Mouse (Mus musculus) midbrain, embryonic 14.5 days (tissue): ENCODE measurements at regions not wholly inside any gene's neighbourhood (a gene's known extent, or its start where the extent isn't known, plus 50 kb on each side); places are given as distances from the start of the nearest gene placed in this dataset.

ENCODE experiments used
- ATAC-seq: fragments of 200-750 bp; cut with Nextera tagmentation; 2 replicates; pipeline ENCODE4 v1.8.0; 2017; ENCODE audit warnings: moderate number of reproducible peaks, moderate library complexity; ENCODE audit not compliant: low FRiP score, low TSS enrichment
- DNase-seq: peaks from one replicate; pipeline ENCODE4 v3.0.0-alpha.2; 2015
- H3K27ac ChIP-seq: fragments of 300-500 bp; sonication (generic); replicated peaks from 2 replicates; pipeline ENCODE4 v1.5.1; 2014; ENCODE audit warnings: mild to moderate bottlenecking, low read depth, low read length, moderate library complexity
- H3K27me3 ChIP-seq: fragments of 300-500 bp; sonication (generic); 2 replicates; pipeline ENCODE4 v1.6.1; 2014; ENCODE audit warnings: low read length, control low read depth, mixed read lengths; ENCODE audit not compliant: control insufficient read depth, insufficient read depth
- H3K36me3 ChIP-seq: fragments of 300-500 bp; sonication (generic); 2 replicates; pipeline ENCODE4 v1.6.1; 2014; ENCODE audit warnings: low read length, control low read depth; ENCODE audit not compliant: control insufficient read depth, insufficient read depth
- H3K4me1 ChIP-seq: fragments of 300-500 bp; sonication (generic); 2 replicates; pipeline ENCODE4 v1.6.1; 2014; ENCODE audit warnings: mild to moderate bottlenecking, antibody characterized with exemption, low read length, control low read depth; ENCODE audit not compliant: control insufficient read depth, insufficient read depth
- H3K4me2 ChIP-seq: fragments of 300-500 bp; sonication (generic); 2 replicates; pipeline ENCODE4 v1.6.1; 2014; ENCODE audit warnings: mild to moderate bottlenecking, low read length, moderate library complexity
- H3K4me3 ChIP-seq: fragments of 300-500 bp; sonication (generic); replicated peaks from 2 replicates; pipeline ENCODE4 v1.5.1; 2014; ENCODE audit warnings: low read depth, low read length
- H3K9ac ChIP-seq: fragments of 300-500 bp; sonication (generic); replicated peaks from 2 replicates; pipeline ENCODE4 v1.6.1; 2014; ENCODE audit warnings: mild to moderate bottlenecking, low read length, moderate library complexity
- H3K9me3 ChIP-seq: fragments of 300-500 bp; sonication (generic); 2 replicates; pipeline ENCODE4 v1.6.1; 2016; ENCODE audit warnings: low read length, control low read depth, mixed read lengths; ENCODE audit not compliant: control insufficient read depth
- WGBS: fragments of 180-500 bp; shearing (Covaris S2); extraction: QIAGEN DNeasy Blood & Tissue Kit; methylation state at CpG from one replicate; pipeline ENCODE4 v1.1.7; 2014; 5-methylcytosine and 5-hydroxymethylcytosine counted together

DNA sequence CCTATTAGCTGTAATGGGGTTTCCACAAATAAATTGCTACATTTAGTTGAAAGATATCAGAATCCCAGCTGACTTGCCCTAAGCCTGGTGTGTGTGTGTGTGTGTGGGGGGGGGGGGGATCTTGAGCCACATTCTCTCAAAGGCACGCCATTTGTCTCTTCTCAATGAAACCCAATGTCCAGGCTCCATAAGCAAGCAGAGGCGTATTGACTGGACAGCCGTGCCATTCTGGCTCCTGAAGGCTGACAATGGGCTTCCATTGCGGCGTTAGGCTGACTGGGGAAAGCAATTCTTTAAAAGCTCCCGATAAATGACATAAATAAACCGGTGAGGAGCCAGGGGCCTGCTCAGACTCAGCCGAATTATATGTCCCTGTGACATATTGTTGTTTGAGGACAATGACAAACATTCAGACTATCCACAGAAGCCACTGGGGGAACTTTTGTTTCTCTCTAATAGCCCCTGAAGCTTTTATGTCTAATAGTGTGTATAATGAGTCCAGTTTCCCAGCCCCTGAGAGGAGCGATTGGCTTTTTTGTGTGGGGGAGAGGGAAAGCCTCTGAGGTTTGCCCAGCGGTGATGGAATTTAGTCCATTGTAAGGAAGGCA lies 240.6 kb upstream of the Mphosph6 start:
- H3K36me3 ChIP-seq = no peaks in the 10 kb centered on the region
- H3K27ac ChIP-seq = no peak overlapping the region
- 17% methylated on average over 10 of the region's 10 CpGs for WGBS
- no peak overlapping the region for H3K4me3 ChIP-seq
- H3K4me2 ChIP-seq = no peak overlapping the region
- H3K9me3 ChIP-seq = no peaks in the 10 kb centered on the region
- H3K27me3 ChIP-seq = no peaks in the 10 kb centered on the region
- DNase-seq = no peak
- ATAC-seq = no peak
- H3K4me1 ChIP-seq = no peaks in the 10 kb centered on the region
- no peak overlapping the region for H3K9ac ChIP-seq

DNA sequence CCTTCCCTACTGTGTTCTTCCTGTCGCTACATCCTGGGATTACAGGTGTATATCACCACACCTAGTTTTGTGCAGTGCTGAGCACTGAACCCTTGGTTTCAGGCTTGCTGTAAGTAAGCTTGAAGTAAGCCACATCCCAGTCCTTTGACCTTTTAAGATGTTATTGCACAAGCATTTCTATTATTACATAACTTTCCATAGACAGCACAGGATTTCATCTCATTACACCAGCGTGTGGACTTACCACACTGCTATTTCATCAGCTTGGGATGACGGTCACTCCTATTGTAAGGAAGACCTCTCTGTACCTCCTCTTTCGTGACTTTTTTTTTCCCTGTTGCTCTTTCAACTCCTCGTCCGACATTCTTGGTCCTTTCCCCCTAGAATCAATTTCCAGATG lies 239.5 kb upstream of the Mphosph6 start:
- Histone ChIP-seq H3K27me3 (no peaks in the 10 kb centered on the region), H3K36me3 (no peaks in the 10 kb centered on the region), H3K4me1 (no peaks in the 10 kb centered on the region), H3K4me2 (no peak overlapping the region), H3K9ac (no peak overlapping the region), H3K9me3 (no peaks in the 10 kb centered on the region), H3K4me3 (no peak overlapping the region), H3K27ac (no peak overlapping the region)
- 66% methylated on average over 6 of the region's 6 CpGs for WGBS
- DNase-seq = no peak
- ATAC-seq = no peak

DNA sequence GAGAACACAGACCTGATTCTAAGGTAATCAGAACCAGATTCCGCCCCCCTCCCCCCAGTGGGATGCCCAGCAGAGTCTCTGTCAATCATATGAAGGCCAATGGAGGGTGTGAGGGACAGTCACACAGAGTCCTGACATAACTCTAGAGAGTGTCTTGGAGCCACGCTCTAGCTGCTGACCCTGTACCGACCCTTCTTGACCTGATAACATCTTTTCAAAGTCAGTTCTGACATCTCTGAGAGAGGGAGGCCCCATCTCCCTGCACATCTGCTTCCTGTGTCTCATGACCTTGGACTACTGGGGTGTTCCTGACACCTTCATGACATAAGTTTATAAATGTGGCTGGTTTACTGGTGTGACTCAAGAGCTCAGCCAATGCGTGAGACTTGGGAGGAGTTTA lies 236.1 kb upstream of the Mphosph6 start:
- Histone ChIP-seq H3K9ac (no peak overlapping the region), H3K9me3 (no peaks in the 10 kb centered on the region), H3K4me1 (peaks cover 11% of the 10 kb centered on the region; the same call in 1 of the 2 replicates), H3K27ac (no peak overlapping the region), H3K4me3 (no peak overlapping the region), H3K36me3 (no peaks in the 10 kb centered on the region), H3K4me2 (no peak overlapping the region), H3K27me3 (no peaks in the 10 kb centered on the region)
- WGBS = 89% methylated on average over 4 of the region's 4 CpGs
- no peak for DNase-seq
- no peak for ATAC-seq

DNA sequence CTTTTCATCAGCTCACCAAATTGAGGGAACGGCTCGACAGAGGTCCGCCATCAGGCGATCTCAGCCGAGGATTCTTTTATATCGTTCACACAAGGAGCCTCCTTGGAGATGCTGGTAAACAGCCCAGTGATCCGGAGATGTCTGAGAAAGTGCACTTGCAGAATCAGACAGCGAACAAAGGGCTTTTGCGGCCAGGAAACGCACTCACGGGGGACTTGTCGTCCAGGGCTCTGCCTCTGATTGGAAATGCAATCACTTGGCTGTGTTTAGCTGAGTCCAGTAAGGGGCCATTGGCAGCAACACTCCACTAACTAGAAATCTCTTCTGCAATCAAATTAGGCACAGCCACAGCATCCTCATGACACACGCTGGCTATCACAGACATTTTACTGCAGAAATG lies 232.3 kb upstream of the Mphosph6 start:
- H3K4me3 ChIP-seq = no peak overlapping the region
- peak; percentile 71 for DNase-seq

DNA sequence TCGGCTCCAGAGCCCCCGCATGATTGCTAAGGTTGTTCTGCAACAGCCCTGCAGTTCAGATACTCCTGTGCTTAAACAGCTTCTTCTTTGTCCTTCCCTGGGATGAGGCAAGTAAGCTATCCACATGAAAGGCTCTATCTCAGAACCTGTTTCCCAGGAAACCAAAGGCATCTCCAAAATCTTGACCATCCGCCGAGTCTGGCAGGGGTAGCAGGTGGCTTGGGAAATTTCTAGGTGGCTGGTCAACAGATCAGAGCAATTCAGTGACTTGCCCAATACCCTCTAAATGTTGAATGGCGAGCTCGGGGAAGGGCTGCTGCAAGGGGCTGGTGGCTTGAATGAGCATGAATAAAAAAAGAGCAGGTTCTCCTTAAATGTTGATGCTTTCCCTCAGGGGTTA lies 229.7 kb upstream of the Mphosph6 start:
- Histone ChIP-seq H3K4me1 (peaks cover 19% of the 10 kb centered on the region; the same call in 1 of the 2 replicates), H3K36me3 (no peaks in the 10 kb centered on the region), H3K4me3 (no peak overlapping the region), H3K27ac (no peak overlapping the region), H3K27me3 (no peaks in the 10 kb centered on the region), H3K9me3 (no peaks in the 10 kb centered on the region), H3K4me2 (no peak overlapping the region), H3K9ac (no peak overlapping the region)
- WGBS = 13% methylated on average over 6 of the region's 6 CpGs
- ATAC-seq (no peak), DNase-seq (no peak)

More for the DNA sequence above, 232.3 kb upstream of the Mphosph6 start:
- Histone ChIP-seq H3K27ac (peak overlapping the region; percentile 62), H3K9me3 (no peaks in the 10 kb centered on the region), H3K4me2 (peak overlapping the region; percentile 33), H3K4me1 (peaks cover 19% of the 10 kb centered on the region; the same call in 1 of the 2 replicates), H3K27me3 (no peaks in the 10 kb centered on the region), H3K36me3 (no peaks in the 10 kb centered on the region), H3K9ac (no peak overlapping the region; the same call in 1 of the 2 replicates)
- 26% methylated on average over 13 of the region's 13 CpGs for WGBS
- no peak for ATAC-seq

DNA sequence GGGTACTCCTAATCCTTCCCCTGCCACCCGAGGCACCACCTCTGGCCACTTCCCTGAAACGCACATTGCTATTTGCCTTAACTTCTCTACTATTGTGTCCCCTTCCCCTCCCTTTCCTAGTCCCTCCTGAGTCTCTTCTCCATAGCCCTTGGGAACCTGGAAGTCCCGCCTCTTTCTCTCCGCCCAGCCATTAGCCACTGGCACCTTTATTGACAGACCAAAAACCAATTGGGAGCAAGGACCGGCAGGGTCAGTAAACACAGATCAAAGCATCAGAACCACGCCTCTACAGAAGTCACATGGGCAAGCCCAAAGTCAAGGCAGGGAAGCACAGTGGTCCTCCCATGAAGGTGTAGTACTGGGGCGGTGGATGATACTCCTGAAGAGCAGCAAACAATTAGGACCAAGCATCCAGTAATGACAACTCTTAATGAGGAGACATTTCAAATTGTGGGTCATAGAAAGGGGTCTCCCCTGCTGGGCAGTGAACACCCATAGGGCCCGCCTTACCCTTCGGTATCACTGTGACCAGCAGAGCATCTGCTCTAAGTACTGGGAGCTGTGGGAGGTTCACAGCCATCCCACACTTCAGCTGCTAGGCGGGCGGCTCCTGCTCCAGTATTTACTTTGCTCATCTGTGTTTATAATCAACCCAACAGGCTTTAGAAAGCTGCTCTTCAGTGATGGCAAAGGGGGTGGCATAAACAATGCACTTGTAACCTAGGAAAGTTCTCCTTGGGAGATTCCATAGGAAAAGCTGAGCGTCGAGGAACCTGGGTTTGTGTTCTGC lies 226.5 kb upstream of the Mphosph6 start:
- Histone ChIP-seq H3K36me3 (no peaks in the 10 kb centered on the region), H3K27ac (no peak overlapping the region), H3K4me2 (no peak overlapping the region), H3K27me3 (no peaks in the 10 kb centered on the region), H3K4me1 (peaks cover 8% of the 10 kb centered on the region; the same call in 1 of the 2 replicates), H3K9ac (no peak overlapping the region), H3K4me3 (no peak overlapping the region), H3K9me3 (no peaks in the 10 kb centered on the region)
- DNase-seq (no peak), ATAC-seq (no peak)
- WGBS = 92% methylated on average over 13 of the region's 13 CpGs

DNA sequence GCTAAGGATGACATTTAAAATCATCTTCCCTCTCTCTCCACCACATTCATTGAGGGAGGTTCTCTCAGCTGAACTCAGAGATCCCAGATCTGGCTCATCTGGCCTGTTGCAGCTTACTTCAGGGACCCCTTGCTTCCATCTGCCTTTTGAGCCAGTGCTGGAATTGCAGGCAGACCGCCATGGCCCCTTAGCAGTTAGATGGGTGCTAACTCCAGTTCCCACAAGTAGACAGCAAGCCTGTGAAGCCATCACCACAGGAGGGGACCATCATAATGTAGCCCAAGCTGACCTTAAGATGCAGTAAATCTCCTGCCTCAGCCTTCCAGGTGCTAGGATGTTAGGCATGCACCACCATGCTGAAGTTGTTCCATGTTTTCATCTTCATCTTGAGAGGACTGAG lies 221.7 kb upstream of the Mphosph6 start:
- ATAC-seq (no peak), DNase-seq (no peak)
- WGBS = 93% methylated on average over 1 of the region's 1 CpGs
- Histone ChIP-seq H3K27ac (no peak overlapping the region), H3K9ac (no peak overlapping the region), H3K4me2 (no peak overlapping the region), H3K9me3 (no peaks in the 10 kb centered on the region), H3K4me3 (no peak overlapping the region), H3K36me3 (no peaks in the 10 kb centered on the region), H3K4me1 (no peaks in the 10 kb centered on the region), H3K27me3 (no peaks in the 10 kb centered on the region)

DNA sequence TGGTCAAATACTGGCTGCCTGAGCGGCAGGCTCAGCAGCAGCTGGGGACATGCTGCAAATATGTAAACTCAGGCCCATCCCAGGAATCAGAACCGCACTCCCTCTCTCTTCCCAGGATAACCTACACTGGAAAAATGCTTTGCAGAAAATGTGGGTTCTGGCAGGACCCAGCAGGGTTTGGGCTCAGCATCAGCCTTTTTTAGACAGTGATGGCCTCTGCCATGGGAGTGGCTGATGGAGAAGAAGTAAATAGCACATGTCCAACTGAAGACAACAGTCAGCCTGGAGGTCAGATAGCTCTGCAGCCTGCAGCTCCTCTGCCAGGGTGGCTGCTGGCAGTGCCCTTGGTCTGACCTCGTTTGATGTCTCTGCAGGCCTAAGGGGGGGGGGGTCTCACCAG lies 220.2 kb upstream of the Mphosph6 start:
- DNase-seq (no peak), ATAC-seq (no peak)
- H3K9ac ChIP-seq = no peak overlapping the region
- H3K4me2 ChIP-seq = no peak overlapping the region
- no peak overlapping the region for H3K27ac ChIP-seq
- WGBS = 63% methylated on average over 3 of the region's 3 CpGs
- no peaks in the 10 kb centered on the region for H3K4me1 ChIP-seq
- H3K36me3 ChIP-seq = no peaks in the 10 kb centered on the region
- H3K4me3 ChIP-seq = no peak overlapping the region
- H3K9me3 ChIP-seq = no peaks in the 10 kb centered on the region
- no peaks in the 10 kb centered on the region for H3K27me3 ChIP-seq

DNA sequence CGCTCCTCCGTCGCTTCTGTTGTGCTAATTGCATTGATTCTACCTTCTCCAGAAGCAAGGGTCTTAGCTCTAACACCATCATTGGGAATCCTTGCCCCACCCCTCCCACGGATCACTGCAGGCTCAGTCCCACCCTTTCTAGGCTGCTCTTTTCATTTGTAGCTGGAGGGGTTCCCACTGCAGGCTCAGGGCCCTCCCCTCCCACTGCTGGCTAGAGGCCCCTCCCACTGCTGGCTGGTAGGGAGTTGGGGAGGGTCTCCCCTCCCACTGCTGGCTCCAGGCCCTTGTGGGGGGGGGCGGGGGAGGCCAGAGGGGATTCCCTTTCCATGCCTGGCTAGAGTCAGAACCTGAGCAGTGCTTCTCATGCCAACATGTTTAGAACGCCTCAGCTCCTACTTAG lies 215.5 kb upstream of the Mphosph6 start:
- ATAC-seq (no peak), DNase-seq (peak; percentile 30)
- Histone ChIP-seq H3K4me2 (no peak overlapping the region), H3K4me3 (no peak overlapping the region), H3K9ac (no peak overlapping the region), H3K9me3 (no peaks in the 10 kb centered on the region), H3K27ac (no peak overlapping the region), H3K4me1 (no peaks in the 10 kb centered on the region), H3K36me3 (no peaks in the 10 kb centered on the region), H3K27me3 (no peaks in the 10 kb centered on the region)
- WGBS = 12% methylated on average over 6 of the region's 6 CpGs
